Mouse (Mus musculus) cortical plate, adult 2 months (tissue): ENCODE data around the gene Btg3.

Experiments
- CTCF ChIP-seq: fragments of 200-500 bp; IDR thresholded peaks from 2 replicates; pipeline ENCODE4 v1.5.1; 2011; ENCODE audit warnings: mild to moderate bottlenecking, control low read depth, low read length; ENCODE audit not compliant: insufficient read depth; ENCODE audit errors: extremely low read depth
- POLR2A ChIP-seq: fragments of 200-500 bp; IDR thresholded peaks from 2 replicates; pipeline ENCODE4 v1.6.1; 2011; ENCODE audit warnings: mild to moderate bottlenecking, low read length, control low read depth; ENCODE audit not compliant: insufficient read depth; ENCODE audit errors: extremely low read depth

- TF ChIP-seq POLR2A (no peak), CTCF (no peak)
Measured at GRCm38 (mm10) chr16:78391354-78391753, 14.4 kb upstream of the Btg3 start.
